Mouse (Mus musculus) mouse embryonic stem cell (cell line): ENCODE results near the gene Capn3.

Experiments used
- in situ Hi-C, 2 experiments: fragments of 300-500 bp; cut with MboI; formaldehyde crosslinking; loops; 1 replicate in 1 of 2; 3 replicates in 1 of 2; pipeline ENCODE4 v1.14.3; 2019 to 2020; ENCODE audit warnings: low sequenced_read_pairs in 2 of 2, low pct_unique_long_range_greater_than_20kb in 1 of 2, mixed read lengths in 1 of 2; ENCODE audit not compliant: unreplicated experiment in 1 of 2

Gene Capn3

GRCm38 (mm10) chr2:120529531-120529930 is 73.7 kb downstream of the Capn3 start:
- in situ Hi-C loops: no loop called here

GRCm38 (mm10) chr2:120531223-120531622 is 75.4 kb downstream of the Capn3 start:
- in situ Hi-C loops: no loop called here

GRCm38 (mm10) chr2:120539333-120539732 is 83.5 kb downstream of the Capn3 start:
- in situ Hi-C loops: no loop called here

- in situ Hi-C loops: no loop called here
Observed at GRCm38 (mm10) chr2:120539778-120540208, 84.0 kb downstream of the Capn3 start.

- in situ Hi-C loops: no loop called here
Observed at GRCm38 (mm10) chr2:120544732-120545131, 88.9 kb downstream of the Capn3 start.
